Mouse (Mus musculus): ENCODE results near the gene Cyyr1.

DNA sequence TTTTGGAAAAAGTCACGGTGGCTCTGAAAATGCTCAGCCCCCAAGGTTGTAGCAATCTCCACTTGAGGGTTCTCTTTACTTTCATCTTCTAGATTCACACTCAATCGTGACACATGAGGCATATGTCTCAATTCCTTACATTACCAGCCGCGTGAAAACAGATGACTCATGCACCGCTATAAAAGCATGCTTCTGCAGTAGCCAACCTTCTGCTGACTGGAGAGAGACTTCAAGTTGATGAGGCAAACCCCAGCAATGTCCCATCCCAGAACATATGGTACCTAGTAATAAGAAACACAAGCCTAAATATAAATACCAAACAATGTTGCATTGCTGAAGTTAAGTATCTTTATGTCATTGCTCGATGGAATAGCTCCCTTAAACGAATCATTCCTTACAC, 65.9 kb downstream of the Cyyr1 start:
- TF ChIP-seq POLR2A (IDR thresholded peaks at IDR 0.05; ENCODE audit: insufficient read depth, low read depth, low read length): no peak
- no peak for TF ChIP-seq CTCF (IDR thresholded peaks at IDR 0.05; ENCODE audit: insufficient read depth, low read depth, low read length)
